Mouse (Mus musculus): ENCODE measurements around the gene Tdrkh. TPM values are rescaled to one million over a fixed set of nuclear protein-coding genes. Genes with fewer than 3 reads are reported as not detected.

Gene Tdrkh
- total RNA-seq (2014; fragmentation: Nextera tagmentation) (2.3 and 12.0 TPM in 2 replicates), total RNA-seq (2017) (4.7 and 6.8 TPM in 2 replicates)

- ATAC-seq (replicated peaks; ENCODE audit: low FRiP score, low TSS enrichment, poor library complexity, severe bottlenecking) = peak; percentile 100
Observed at GRCm38 (mm10) chr3:94413031-94413679, at the start of gene Tdrkh. Gene Tdrkh, plus strand, starts transcription at chr3:94413273.

- ATAC-seq (replicated peaks; ENCODE audit: low FRiP score, low TSS enrichment, poor library complexity, severe bottlenecking) = no peak
Observed at GRCm38 (mm10) chr3:94363291-94364153, 49.6 kb upstream of the Tdrkh start.

- no peak for ATAC-seq (replicated peaks; ENCODE audit: low FRiP score, low TSS enrichment, poor library complexity, severe bottlenecking)
Observed at GRCm38 (mm10) chr3:94364154-94364526, 48.9 kb upstream of the Tdrkh start.

GRCm38 (mm10) chr3:94366761-94367160 is 46.3 kb upstream of the Tdrkh start:
- ATAC-seq (replicated peaks; ENCODE audit: low FRiP score, low TSS enrichment, poor library complexity, severe bottlenecking) = peak; percentile 82

GRCm38 (mm10) chr3:94367511-94367910 is 45.6 kb upstream of the Tdrkh start:
- ATAC-seq (replicated peaks; ENCODE audit: low FRiP score, low TSS enrichment, poor library complexity, severe bottlenecking) = no peak

- ATAC-seq (replicated peaks; ENCODE audit: low FRiP score, low TSS enrichment, poor library complexity, severe bottlenecking) = no peak
Observed at GRCm38 (mm10) chr3:94368631-94369030, 44.4 kb upstream of the Tdrkh start.

GRCm38 (mm10) chr3:94369709-94370108 is 43.4 kb upstream of the Tdrkh start:
- ATAC-seq (replicated peaks; ENCODE audit: low FRiP score, low TSS enrichment, poor library complexity, severe bottlenecking) = peak; percentile 48; the same call in 1 of the 2 replicates

- no peak for ATAC-seq (replicated peaks; ENCODE audit: low FRiP score, low TSS enrichment, poor library complexity, severe bottlenecking)
Observed at GRCm38 (mm10) chr3:94371637-94372036, 41.4 kb upstream of the Tdrkh start.

- no peak for ATAC-seq (replicated peaks; ENCODE audit: low FRiP score, low TSS enrichment, poor library complexity, severe bottlenecking)
Observed at GRCm38 (mm10) chr3:94372038-94372437, 41.0 kb upstream of the Tdrkh start.

GRCm38 (mm10) chr3:94372641-94373040 is 40.4 kb upstream of the Tdrkh start, which contains the start of gene Rorc:
Gene Rorc, plus strand, starts transcription at chr3:94372794.
- no peak for ATAC-seq (replicated peaks; ENCODE audit: low FRiP score, low TSS enrichment, poor library complexity, severe bottlenecking)

- no peak for ATAC-seq (replicated peaks; ENCODE audit: low FRiP score, low TSS enrichment, poor library complexity, severe bottlenecking)
Observed at GRCm38 (mm10) chr3:94373090-94373489, 40.0 kb upstream of the Tdrkh start.

GRCm38 (mm10) chr3:94373597-94374011 is 39.5 kb upstream of the Tdrkh start:
- no peak for ATAC-seq (replicated peaks; ENCODE audit: low FRiP score, low TSS enrichment, poor library complexity, severe bottlenecking)

GRCm38 (mm10) chr3:94374636-94375035 is 38.4 kb upstream of the Tdrkh start:
- no peak for ATAC-seq (replicated peaks; ENCODE audit: low FRiP score, low TSS enrichment, poor library complexity, severe bottlenecking)

GRCm38 (mm10) chr3:94375146-94375545 is 37.9 kb upstream of the Tdrkh start:
- ATAC-seq (replicated peaks; ENCODE audit: low FRiP score, low TSS enrichment, poor library complexity, severe bottlenecking) = no peak

- no peak for ATAC-seq (replicated peaks; ENCODE audit: low FRiP score, low TSS enrichment, poor library complexity, severe bottlenecking)
Observed at GRCm38 (mm10) chr3:94375861-94376260, 37.2 kb upstream of the Tdrkh start.

- ATAC-seq (replicated peaks; ENCODE audit: low FRiP score, low TSS enrichment, poor library complexity, severe bottlenecking) = no peak
Observed at GRCm38 (mm10) chr3:94377028-94377923, 35.8 kb upstream of the Tdrkh start.

GRCm38 (mm10) chr3:94379831-94380510 is 33.1 kb upstream of the Tdrkh start:
- ATAC-seq (replicated peaks; ENCODE audit: low FRiP score, low TSS enrichment, poor library complexity, severe bottlenecking) = no peak

GRCm38 (mm10) chr3:94382308-94382707 is 30.8 kb upstream of the Tdrkh start:
- no peak for ATAC-seq (replicated peaks; ENCODE audit: low FRiP score, low TSS enrichment, poor library complexity, severe bottlenecking)

- no peak for ATAC-seq (replicated peaks; ENCODE audit: low FRiP score, low TSS enrichment, poor library complexity, severe bottlenecking)
Observed at GRCm38 (mm10) chr3:94383476-94383875, 29.6 kb upstream of the Tdrkh start.

All from megakaryocyte-erythroid progenitor cell, adult 5-6 weeks (primary cell).